Mouse (Mus musculus): ENCODE measurements at regions not wholly inside any gene's neighbourhood (a gene's known extent, or its start where the extent isn't known, plus 50 kb on each side); places are given as distances from the start of the nearest gene placed in this dataset.

GRCm38 (mm10) chr9:14092996-14093442, 181.8 kb upstream of the Sesn3 start:
- TF ChIP-seq CTCF (IDR thresholded peaks at IDR 0.05; ENCODE audit: low read depth) (no peak), EP300 (IDR thresholded peaks at IDR 0.05; ENCODE audit: low read depth) (no peak)
